Mouse (Mus musculus) C2C12 (cell line): ENCODE results near the gene Gatd1.

ENCODE experiments used
- CEBPB ChIP-seq: IDR thresholded peaks from one replicate; pipeline ENCODE4 v1.6.1; 2011; ENCODE audit warnings: low read depth, mild to moderate bottlenecking, control low read depth, moderate library complexity
- CTCF ChIP-seq: IDR thresholded peaks from one replicate; pipeline ENCODE4 v1.5.1; 2011; ENCODE audit not compliant: control insufficient read depth, insufficient read depth, insufficient read length
- MAX ChIP-seq: IDR thresholded peaks from one replicate; pipeline ENCODE4 v1.6.1; 2011; ENCODE audit warnings: mild to moderate bottlenecking, control low read depth
- MYOG ChIP-seq: IDR thresholded peaks from one replicate; pipeline ENCODE4 v1.6.1; 2011; ENCODE audit not compliant: control insufficient read depth, insufficient read length; ENCODE audit errors: extremely low read depth

DNA sequence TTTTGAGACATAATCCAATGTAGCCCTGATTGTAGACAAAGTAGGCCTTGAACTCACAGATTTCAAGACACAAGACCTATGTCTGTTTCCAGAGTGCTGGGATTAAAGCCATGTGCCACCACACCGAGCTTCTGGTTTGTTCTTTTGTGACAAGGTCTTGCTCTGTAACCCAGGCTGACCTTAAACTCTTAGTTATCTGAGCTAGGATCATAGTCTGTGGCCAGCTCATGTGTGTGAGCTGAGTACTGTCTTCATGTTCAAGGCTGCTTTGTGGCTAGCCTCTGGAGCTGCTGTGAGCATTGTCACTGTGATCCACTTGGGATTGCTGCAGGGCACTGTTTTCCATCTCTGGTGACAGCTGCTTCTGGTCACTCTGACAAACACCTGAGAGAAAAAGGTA lies 18.6 kb downstream of the Gatd1 start:
- TF ChIP-seq CTCF, result no peak
- no peak for TF ChIP-seq CEBPB
- no peak for TF ChIP-seq MAX
- TF ChIP-seq MYOG, result no peak
